Mouse (Mus musculus) lung, postnatal 36 days (tissue): ENCODE results near the gene Pxn.

ENCODE experiments used
- DNase-seq: peaks from one replicate; pipeline ENCODE4 v3.0.0; 2022; ENCODE audit warnings: mixed read lengths

The Pxn gene

DNA sequence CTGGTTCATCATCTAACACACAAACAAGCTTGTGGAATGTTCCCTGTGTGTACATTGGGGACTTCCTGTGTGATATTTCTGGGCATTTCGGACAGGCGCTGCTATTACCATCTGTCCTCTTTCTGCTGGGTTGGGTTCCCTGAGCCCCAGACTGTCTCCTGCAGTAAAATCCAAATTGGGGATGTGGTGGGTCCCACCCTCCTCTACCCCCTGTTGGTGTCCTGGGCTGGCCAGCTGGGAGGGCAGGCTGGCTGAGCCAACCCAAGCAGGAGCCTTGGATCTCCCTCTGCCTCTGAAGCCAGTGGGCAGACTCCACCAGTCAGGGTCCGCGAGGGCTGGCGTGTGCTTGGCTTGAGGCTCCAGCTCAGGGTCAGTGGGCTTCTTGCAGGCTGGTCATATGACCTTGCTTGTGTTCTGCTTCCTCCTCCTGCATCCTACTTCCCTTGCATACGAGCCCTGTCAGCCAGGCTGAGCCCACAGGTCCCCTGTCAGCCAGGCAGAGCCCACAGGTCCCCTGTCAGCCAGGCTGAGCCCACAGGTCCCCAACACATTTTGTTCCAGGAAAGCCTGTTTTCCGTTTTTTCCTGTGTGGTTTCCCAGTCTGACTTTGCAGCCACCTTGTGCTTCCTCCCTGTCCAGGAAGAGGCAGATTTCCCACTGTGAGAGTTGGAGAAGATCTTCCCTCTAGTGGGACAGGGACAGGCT is 23.4 kb downstream of the Pxn start:
- no peak for DNase-seq

DNA sequence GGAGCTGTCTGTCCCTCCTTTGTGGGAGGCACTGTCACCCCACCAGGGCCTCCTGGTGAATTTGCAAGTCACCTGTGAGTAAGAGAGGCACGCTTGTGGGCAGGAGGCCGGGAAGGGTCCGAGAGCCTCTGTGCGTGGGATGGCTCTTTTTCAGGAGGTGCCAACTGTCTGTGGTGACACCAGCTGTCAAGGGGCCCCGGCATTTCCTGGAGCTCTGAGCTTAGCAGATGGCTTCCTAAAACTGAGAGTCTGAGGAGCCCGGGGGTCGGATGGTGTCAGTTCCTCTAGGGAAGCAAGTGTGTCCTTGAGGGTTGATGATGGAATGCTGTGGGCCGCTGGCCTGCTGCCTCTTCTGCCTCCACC is 24.0 kb downstream of the Pxn start:
- DNase-seq = no peak

DNA sequence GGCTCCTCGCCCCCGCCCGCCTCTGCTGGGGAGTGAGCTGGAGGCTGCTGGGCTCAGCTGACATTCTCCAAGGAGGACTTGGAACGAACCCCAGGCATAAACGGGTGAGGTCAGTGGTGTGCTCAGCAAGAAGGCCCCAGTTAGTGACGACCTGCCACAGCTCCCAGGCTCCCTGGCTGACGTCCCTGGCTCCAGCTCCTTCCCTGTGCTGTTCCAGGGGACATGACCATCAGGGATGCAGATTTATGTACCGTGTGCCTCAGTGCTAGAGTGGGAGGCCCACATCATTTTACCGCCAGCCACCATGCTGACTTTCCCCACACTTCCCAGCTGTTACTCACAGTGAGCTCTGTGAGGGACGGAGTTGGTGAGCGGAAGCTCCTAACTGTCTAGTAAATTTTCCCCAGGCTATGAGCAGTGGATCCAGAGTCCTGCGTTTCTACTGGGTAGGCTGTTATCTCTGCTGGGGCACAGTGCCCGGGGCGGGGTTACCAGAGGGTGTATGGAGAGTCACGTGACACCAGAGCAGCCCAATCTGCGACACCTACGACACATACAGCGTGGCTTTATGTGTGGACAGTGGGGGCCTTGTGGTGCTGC is 25.3 kb downstream of the Pxn start:
- DNase-seq = peak; percentile 90

DNA sequence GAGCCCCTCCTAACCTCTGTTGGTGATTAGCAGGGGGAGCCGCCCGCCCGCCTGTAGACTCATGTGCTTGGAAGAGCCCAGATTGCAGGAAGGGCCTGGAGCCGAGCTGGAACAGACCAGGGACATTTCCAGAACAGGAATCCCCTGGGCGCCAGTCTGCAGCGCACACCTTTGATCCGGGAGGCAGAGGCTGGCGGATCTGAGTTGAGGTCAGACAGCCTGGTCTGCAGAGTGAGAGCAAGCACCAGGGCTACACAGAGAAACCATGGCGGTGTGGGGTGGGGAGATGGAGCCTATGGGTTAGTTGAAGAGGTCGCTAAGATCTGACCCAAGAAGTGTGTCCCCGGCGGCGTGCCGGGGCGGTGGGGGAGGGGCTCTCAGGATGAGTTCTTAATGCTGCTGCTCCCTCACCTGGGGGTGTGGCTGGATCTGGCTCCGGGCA is 27.8 kb downstream of the Pxn start:
- DNase-seq = peak; percentile 65

DNA sequence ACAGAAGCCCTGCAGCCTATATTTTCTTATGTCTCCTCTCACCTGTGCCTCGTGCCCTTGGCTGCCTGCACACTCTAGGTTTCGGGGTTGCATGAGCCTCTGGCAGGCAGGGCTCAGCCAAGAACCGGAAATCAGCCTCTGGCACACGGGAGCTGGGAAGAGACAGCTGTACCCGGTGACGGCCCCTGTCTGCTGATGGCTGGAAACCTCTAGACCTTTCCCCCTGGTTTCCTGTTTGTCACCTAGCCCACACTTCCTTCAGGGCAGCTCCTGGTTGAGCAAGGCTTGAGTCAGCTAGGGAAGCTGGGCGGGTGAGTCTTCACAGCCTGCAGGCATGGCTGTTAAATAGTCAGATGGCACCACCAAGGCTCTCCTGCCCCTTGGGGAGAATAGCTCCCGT is 28.4 kb downstream of the Pxn start:
- peak; percentile 72 for DNase-seq

DNA sequence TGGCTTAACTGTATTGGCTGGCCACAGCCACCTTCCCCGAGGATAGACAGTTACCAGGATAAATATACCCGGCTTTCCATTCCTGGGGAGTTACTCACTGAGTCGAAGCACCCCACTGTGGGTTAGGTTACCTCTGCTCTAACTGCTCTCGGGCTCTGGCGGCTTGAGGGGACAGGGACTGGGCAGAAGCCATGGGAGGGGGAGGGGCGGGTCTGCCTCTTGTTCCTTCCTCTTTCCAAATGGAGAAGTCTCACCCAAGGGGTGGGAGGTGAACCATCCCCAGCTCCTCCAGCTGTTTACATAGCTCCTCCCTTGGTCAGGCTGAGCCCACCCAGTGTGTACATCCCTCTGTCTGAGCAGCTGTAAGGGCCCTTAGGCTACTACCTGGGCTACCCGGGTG is 29.2 kb downstream of the Pxn start:
- peak; percentile 72 for DNase-seq

DNA sequence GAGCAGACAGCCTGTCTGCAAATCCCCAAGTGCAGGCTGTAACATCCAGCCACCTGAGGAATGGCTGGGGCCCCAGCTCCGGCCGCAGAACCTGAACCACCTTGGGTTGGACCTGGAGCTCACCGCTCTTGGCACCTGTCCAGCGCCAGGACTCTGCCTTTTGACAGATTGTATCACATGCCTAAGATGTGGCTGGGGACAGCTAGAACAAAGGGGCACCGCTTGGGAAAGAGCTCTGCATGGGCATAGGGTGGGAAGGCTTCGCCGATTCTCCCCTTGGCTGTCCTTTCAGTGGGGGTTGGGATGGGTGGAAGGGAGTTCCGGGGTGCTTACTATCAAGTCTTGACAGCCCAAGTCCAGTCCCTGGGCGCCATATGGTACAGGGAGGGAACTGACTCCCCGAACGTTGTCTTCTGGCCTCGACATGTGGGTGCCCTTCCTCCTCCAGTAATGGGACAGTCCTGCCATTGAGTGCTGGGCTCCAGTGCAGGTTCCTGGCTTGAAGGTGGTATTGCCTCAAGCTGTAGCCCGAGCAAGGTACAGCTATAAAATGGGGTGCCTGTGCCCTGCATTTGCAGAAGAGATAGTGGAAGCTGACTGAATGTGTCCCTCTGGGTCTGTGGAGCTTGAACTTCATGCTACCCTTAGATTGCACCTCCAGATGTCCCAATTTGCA is 31.7 kb downstream of the Pxn start:
- DNase-seq = no peak

DNA sequence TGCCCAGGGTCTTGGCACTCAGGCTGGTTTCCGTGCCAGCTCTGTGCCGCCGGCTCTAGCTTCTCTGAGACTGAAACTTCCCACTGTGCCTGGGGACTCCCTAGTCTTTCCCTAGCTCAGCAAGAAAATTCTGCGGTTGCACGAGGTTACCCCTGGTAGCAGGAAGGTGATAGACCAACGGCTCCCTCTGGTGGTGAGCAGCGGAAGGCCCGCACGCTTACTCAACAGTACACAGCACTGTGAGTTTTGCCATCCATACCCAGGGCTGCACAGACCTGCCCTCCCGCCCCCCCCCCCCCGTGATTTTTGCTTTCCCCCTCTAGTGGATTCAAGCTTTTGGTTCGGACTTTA is 32.2 kb downstream of the Pxn start:
- DNase-seq = peak; percentile 98

DNA sequence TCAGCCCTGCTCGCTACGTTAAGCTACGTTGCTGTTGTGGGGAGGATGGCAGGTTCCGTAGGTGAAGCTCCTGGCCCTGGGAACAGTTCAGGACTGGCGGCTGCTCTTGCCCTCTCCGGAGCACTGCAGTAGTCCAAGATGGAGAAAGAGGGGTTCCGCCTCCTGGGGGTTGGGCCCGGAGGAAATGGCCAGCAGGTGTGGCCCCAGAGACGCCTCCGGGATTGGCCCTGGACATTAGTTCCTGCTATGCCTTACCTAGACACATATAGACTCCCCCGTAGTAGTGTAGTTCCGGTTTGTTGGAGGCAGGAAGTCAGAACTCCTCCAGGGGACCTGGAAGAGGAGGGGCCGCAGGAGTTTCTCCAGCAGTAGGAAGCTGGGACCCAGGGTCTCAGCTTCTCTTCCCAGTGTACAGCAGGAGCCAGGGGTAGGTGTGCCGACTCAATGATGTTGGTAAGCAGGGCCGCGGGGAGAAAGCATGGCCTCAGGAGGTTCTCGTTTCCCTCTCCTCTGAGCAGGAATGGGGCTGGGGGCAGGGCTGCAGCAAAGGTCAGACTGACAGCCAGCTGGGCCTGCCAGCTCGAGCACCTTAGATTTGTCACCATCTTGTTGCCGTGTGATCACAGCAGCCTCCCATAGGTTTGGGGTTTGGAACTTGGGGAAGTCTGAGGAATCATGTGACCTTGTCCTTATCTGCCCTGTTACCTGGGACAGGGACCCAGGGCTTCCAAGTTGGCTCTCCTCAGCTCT is 36.3 kb downstream of the Pxn start:
- peak; percentile 82 for DNase-seq

DNA sequence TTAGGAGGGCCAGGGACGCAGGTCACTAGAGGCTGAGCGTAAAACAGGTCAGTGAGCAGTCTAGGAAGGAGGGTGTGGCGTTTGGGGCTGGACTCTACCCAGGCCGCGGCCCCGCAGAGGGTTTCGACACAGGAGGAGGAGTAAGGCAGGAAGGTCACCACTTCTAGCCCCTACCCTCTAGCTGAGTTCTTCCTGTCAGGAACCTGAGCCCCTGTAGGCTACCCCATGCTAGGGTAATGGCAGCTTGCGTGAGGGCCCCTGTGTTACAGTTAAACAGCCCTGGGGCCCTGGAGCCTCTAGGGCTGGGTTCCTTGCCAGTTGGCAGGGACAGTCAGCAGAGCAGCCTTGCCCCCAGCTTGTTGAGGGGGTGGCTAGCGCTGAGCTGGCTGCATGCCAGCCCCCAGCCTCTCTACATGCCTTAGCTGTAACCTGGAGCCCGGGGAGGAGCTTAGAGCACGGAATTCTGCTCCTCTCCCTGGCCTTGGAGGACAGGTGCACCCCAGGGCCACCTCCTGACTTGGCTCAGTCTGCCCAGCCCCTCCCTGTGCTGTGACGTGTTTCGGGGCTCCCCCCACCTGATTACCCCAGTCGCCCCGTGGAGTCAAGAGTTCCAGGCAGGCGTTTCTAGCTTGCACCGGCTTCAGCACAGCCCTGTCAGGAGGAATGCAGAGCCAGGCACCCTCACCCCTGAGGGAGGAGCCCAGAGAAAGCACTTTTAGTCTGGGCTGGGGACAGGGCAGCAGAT is 37.2 kb downstream of the Pxn start:
- DNase-seq = peak; percentile 87

DNA sequence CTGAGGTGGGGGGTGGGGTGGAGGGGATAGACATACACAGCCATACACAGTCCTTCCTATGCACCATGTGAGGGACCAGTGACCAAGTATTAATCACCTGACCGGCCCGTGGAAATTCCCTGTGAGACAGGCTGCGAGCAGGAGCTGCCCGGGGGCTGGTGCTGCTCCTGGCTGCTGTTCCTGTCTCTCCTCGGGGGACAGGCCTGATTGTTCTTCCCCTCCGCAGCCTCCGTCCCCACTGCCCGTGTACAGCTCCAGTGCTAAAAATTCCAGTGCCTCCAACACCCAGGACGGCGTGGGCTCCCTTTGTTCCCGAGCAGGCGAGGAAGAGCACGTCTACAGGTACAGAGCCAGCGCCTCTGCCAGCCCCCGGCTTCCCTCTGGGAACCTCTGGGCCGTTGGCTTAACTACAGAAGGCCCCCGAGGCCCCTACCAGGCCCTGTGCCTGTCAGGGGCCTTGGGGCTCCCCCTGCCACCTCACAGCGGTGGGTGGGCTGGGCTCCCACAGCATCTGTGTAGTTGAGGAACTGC is 38.2 kb downstream of the Pxn start:
- DNase-seq = no peak

DNA sequence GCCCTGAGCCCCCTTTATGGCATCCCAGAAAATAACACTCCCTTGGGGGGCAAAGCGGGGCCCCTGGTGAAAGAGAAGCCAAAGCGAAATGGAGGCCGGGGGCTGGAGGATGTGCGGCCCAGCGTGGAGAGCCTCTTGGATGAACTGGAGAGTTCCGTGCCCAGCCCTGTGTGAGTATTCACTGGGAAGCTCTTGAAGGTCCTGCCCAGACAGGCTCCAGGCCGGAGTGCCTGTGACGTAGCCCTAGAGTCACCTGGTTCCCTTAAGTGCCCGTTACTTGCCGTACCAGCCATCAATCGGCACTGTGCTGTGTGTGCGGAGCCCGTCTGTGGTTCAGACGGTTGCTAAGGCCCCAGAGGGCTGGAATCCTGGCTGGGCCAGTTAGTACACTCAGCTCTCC is 39.2 kb downstream of the Pxn start:
- peak; percentile 90 for DNase-seq

DNA sequence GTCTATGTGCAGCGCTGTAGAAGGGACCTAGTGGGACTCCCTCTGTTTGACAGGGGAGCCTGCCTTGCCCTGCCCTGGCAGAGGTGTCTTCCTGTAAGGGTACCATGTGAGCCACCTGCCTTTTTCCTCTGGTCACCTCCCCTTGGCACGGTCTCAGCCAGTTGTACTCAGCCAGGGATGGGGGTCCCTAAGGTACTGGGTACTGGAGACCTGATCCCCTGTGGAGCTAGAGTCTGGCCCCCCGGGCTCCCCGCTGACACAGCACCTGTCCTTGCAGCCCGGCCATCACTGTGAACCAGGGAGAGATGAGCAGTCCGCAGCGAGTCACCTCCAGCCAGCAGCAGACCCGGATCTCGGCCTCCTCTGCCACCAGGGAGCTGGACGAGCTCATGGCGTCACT is 40.1 kb downstream of the Pxn start:
- DNase-seq = no peak

DNA sequence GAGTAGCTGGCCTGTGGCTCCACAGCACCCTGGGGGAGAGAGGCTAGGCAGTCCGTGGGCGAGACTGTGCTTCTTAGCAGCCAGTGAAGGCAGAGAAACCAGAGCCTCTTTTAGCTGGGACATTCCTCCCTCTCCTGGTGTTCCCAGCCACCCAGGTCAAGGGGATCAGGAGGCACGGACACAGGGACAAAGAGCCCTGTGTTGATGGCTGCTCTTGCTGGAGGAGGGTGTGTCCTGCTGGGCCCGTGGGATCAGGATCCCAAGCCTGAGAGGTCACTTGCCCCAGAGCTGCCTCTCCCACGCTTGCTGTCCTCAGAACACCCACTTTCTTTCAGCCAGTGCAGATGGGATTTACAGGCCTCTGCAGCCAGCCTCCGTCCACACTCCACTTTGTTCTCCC is 40.5 kb downstream of the Pxn start:
- no peak for DNase-seq

DNA sequence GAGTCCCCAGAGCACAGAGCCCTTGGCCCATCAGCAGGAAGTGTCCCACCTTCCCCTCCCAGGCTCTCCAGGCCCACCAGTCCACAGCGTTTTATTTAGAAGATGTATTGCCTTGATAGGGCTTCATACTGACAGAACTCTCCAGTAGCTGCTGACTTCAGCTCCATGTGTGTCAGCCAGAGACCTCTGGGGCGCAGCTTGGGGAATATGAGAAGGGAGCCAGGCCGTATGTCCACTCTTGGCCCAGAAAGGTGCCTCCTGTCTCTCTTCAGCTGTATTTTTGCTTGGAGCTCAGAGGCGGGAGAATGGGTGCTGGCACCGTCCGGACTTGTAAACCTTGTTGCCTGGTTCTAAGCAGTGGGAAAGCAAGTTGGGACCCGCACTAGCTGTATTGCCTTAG is 40.9 kb downstream of the Pxn start:
- DNase-seq = no peak

DNA sequence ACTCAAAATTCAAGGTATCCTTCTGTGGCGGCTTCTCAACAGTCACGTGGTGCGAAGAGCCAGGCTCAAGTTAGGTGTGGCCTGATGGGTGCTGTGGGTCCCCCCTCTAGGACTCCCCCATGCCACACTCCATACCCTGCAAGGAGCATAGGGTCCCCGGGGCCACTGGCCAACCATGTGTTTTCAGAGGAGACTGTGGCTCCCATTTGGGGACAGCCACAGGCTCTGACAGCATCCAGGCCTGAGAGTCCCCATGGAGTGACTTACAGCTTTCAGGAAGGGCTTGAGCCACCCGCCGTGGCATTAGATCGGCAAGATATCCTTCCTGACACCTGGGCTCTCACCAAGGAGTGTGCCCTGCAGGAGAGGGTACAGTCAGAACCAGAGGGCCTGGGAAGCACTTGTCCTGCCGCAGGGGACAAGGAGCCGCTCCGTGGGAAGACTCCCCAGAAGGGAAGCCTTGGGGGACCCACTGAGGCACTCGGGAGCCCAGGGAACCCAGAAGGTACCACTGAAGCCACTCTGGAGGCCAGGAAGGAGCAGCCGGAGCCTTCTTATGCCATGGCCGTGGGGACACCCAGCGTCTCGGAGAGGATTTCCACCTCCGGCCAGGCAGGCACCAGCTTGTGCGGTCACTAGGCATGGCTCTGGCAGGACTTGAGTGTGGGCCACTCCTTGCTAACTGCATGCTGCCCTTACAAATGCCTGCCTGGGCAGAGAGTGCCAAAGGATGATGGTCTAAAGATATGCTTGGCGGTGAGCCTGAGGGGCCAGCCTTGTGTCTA is 42.2 kb downstream of the Pxn start:
- no peak for DNase-seq

DNA sequence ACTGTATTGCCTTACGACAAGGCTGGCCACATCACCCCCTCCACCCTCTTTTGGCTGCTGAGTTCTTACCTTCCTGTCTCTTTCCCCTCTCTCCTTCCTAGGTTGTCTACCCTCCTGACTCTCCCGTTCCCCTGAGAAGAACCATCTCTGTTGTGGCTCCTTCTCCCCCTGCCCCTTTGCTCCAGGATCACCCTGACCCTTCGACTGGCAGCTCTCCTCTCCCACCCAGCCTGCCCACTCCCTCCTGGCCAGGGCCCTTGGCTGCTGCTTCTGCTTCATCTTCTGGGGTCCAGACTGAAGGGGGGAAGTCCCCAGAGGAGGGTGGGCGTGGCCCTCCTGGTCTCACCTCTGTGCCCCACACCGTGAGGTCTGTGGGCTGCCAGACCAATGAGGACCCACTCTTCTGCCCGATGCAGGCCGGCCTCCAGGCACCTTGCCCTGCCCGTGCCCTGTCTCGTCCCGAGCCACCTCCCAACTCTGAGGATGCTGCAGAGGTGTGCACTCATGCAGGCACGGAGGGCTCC is 44.1 kb downstream of the Pxn start:
- DNase-seq = no peak

DNA sequence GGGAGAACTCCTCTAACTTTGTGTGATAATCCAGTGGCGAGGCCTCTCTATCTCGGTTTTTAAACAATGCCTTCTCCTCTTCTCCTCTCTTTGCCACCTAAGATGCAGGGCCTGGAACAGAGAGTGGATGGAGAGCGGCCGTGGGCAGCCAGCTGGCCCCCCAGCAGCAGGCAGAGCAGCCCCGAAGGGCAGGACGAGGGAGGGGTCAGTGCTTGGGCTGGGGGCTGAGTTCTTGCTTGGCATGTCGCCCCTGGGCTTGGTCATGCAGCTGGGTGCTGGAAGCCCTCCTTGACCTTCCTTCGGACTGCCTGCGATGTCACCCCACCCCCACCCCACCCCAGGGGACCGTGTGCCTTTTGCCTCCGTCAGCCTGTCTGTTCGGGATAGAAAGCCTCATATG is 44.9 kb downstream of the Pxn start:
- DNase-seq = no peak

DNA sequence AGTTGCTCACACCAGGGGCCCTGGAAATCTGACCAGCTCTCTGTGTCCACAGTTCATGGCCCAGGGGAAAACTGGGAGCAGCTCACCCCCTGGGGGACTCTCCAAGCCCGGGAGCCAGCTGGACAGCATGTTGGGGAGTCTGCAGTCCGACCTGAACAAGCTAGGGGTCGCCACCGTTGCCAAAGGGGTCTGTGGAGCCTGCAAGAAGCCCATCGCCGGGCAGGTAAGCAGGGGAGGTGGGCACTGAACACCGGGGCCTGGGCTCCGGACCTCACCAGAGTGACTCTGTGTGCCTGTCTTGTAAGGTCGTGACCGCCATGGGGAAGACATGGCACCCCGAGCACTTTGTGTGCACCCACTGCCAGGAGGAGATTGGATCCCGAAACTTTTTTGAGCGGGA is 45.3 kb downstream of the Pxn start:
- no peak for DNase-seq

DNA sequence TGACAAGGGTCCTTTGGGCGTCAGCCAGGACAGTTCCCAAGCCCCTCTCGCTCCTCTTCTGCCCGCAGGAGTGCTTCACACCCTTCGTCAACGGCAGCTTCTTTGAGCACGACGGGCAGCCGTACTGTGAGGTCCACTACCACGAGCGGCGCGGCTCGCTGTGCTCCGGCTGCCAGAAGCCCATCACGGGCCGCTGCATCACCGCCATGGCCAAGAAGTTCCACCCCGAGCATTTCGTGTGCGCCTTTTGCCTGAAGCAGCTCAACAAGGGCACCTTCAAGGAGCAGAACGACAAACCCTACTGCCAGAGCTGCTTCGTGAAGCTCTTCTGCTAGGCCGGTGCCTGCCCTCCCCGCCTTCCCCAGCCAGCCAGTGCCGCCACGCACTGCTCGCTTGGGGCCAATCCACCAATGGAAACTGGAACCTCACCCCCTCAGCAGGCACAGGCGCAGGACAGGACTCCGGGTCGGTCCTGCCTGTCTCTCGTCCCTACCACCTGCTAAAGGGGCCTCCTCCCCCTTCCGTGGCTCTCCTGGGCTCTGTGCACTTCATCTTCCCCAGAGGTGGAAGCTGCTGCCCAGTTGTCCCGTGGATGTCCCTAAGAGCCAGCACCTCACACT is 47.4 kb downstream of the Pxn start:
- DNase-seq = no peak
